Mouse (Mus musculus) hindbrain, postnatal 0 days (tissue): ENCODE measurements around the gene Adrb1. TPM values are rescaled to one million over a fixed set of nuclear protein-coding genes. Genes with fewer than 3 reads are reported as not detected.

Experiments
- ATAC-seq: fragments of 200-750 bp; cut with Nextera tagmentation; 2 replicates; pipeline ENCODE4 v1.8.0; 2017; ENCODE audit warnings: mild to moderate bottlenecking, moderate TSS enrichment, moderate library complexity
- DNase-seq: peaks from one replicate; pipeline ENCODE4 v3.0.0-alpha.2; 2015; ENCODE audit warnings: low spot score
- H3K27ac ChIP-seq: fragments of 300-500 bp; sonication (generic); 2 replicates; pipeline ENCODE4 v1.5.1; 2014; ENCODE audit warnings: mild to moderate bottlenecking
- H3K27me3 ChIP-seq: fragments of 300-500 bp; sonication (generic); 2 replicates; pipeline ENCODE4 v1.6.1; 2014; ENCODE audit warnings: low read length, mixed read lengths; ENCODE audit not compliant: insufficient read depth
- H3K36me3 ChIP-seq: fragments of 300-500 bp; sonication (generic); 2 replicates; pipeline ENCODE4 v1.6.1; 2014; ENCODE audit warnings: low read length, mixed read lengths; ENCODE audit not compliant: insufficient read depth
- H3K4me1 ChIP-seq: fragments of 300-500 bp; sonication (generic); 2 replicates; pipeline ENCODE4 v1.6.1; 2014; ENCODE audit warnings: antibody characterized with exemption, low read length, mixed read lengths; ENCODE audit not compliant: insufficient read depth
- H3K4me2 ChIP-seq: fragments of 300-500 bp; sonication (generic); 2 replicates; pipeline ENCODE4 v1.6.1; 2014; ENCODE audit warnings: low read depth, mild to moderate bottlenecking, low read length, moderate library complexity, mixed read lengths
- H3K4me3 ChIP-seq: fragments of 300-500 bp; sonication (generic); 2 replicates; pipeline ENCODE4 v1.5.1; 2014; ENCODE audit warnings: low read length
- H3K9ac ChIP-seq: fragments of 300-500 bp; sonication (generic); replicated peaks from 2 replicates; pipeline ENCODE4 v1.6.1; 2014; ENCODE audit warnings: mild to moderate bottlenecking, low read length, moderate library complexity, mixed read lengths
- H3K9me3 ChIP-seq: fragments of 300-500 bp; sonication (generic); 2 replicates; pipeline ENCODE4 v1.6.1; 2016; ENCODE audit warnings: low read length, mixed read lengths
- CTCF ChIP-seq: IDR thresholded peaks from 2 replicates; pipeline ENCODE4 v1.5.1; 2016; ENCODE audit warnings: antibody characterized with exemption, control low read depth, low read depth
- WGBS: fragments of 180-500 bp; shearing (Covaris S2); extraction: QIAGEN DNeasy Blood & Tissue Kit; methylation state at CpG from one replicate; pipeline ENCODE4 v1.1.7; 2014; 5-methylcytosine and 5-hydroxymethylcytosine counted together
- polyA plus RNA-seq: library from polyadenylated mRNA; unstranded; fragments of >200 nt; fragmentation: Nextera tagmentation; extraction: Ambion mirVana; gene quantifications from 2 replicates; pipeline ENCODE4 v1.2.1, GENCODE M21; 2015
- total RNA-seq: library from RNA; depleted of rRNA; stranded (reverse); fragments of >200 nt; gene quantifications from 2 replicates; pipeline ENCODE4 v1.2.3, GENCODE M21; 2014

Adrb1 gene
- total and polyA plus RNA-seq, 2 experiments from 2014 or later, result 1.7 to 7.0 TPM

- WGBS, result 82% methylated on average over 5 of the region's 5 CpGs
- TF ChIP-seq CTCF, result no peak
- Histone ChIP-seq H3K36me3 (no peaks in the 10 kb centered on the region), H3K27me3 (no peaks in the 10 kb centered on the region), H3K4me1 (no peaks in the 10 kb centered on the region), H3K27ac (no peak overlapping the region), H3K4me3 (no peak overlapping the region), H3K9ac (no peak overlapping the region), H3K9me3 (no peaks in the 10 kb centered on the region), H3K4me2 (no peak overlapping the region)
- ATAC-seq (no peak), DNase-seq (no peak)
These were observed 8.4 kb upstream of the Adrb1 start for GRCm38 (mm10) chr19:56713613-56714012.

- Histone ChIP-seq H3K9ac (no peak overlapping the region), H3K9me3 (no peaks in the 10 kb centered on the region), H3K4me1 (no peaks in the 10 kb centered on the region), H3K27me3 (no peaks in the 10 kb centered on the region), H3K4me2 (no peak overlapping the region), H3K36me3 (no peaks in the 10 kb centered on the region), H3K27ac (no peak overlapping the region), H3K4me3 (no peak overlapping the region)
- TF ChIP-seq CTCF, result no peak
- no peak for DNase-seq
- WGBS, result 53% methylated on average over 4 of the region's 4 CpGs
- ATAC-seq, result no peak
These were observed 7.3 kb upstream of the Adrb1 start for GRCm38 (mm10) chr19:56714661-56715170.

GRCm38 (mm10) chr19:56718046-56718445 lies 4.0 kb upstream of the Adrb1 start:
- TF ChIP-seq CTCF, result no peak
- no peak for DNase-seq

GRCm38 (mm10) chr19:56720882-56721281 lies 1.1 kb upstream of the Adrb1 start:
- WGBS, result 32% methylated on average over 13 of the region's 13 CpGs
- Histone ChIP-seq H3K9me3 (no peaks in the 10 kb centered on the region), H3K36me3 (no peaks in the 10 kb centered on the region), H3K4me1 (peaks cover 6% of the 10 kb centered on the region), H3K27me3 (peaks cover 7% of the 10 kb centered on the region), H3K27ac (no peak overlapping the region), H3K4me3 (peak overlapping the region; percentile 62), H3K9ac (peak overlapping the region; percentile 65), H3K4me2 (peak overlapping the region; percentile 89)
- no peak for TF ChIP-seq CTCF
- DNase-seq, result no peak
- no peak for ATAC-seq

More at GRCm38 (mm10) chr19:56718046-56718445, 4.0 kb upstream of the Adrb1 start:
- Histone ChIP-seq H3K27ac (no peak overlapping the region), H3K27me3 (no peaks in the 10 kb centered on the region), H3K36me3 (no peaks in the 10 kb centered on the region), H3K4me1 (peaks cover 4% of the 10 kb centered on the region; the same call in 1 of the 2 replicates), H3K9ac (no peak overlapping the region), H3K4me2 (no peak overlapping the region), H3K4me3 (no peak overlapping the region), H3K9me3 (no peaks in the 10 kb centered on the region)
- WGBS, result 75% methylated on average over 8 of the region's 8 CpGs
- ATAC-seq, result no peak

- Histone ChIP-seq H3K27me3 (peaks cover 7% of the 10 kb centered on the region), H3K9ac (peak overlapping the region; percentile 65), H3K27ac (peak overlapping the region; percentile 51), H3K4me3 (peak overlapping the region; percentile 62), H3K36me3 (no peaks in the 10 kb centered on the region), H3K4me1 (peaks cover 8% of the 10 kb centered on the region), H3K4me2 (peak overlapping the region; percentile 89), H3K9me3 (no peaks in the 10 kb centered on the region)
- no peak for TF ChIP-seq CTCF
- DNase-seq, result peak; percentile 38
- peak; percentile 38 for ATAC-seq
- WGBS, result under 1% methylated on average over 40 of the region's 48 CpGs
These were observed 300 bp downstream of the Adrb1 start for GRCm38 (mm10) chr19:56722291-56722707.

GRCm38 (mm10) chr19:56722711-56723330 lies 822 bp downstream of the Adrb1 start:
- peak overlapping the region; percentile 62 for H3K4me3 ChIP-seq

More at GRCm38 (mm10) chr19:56722711-56723330, 822 bp downstream of the Adrb1 start:
- no peak for TF ChIP-seq CTCF
- H3K4me1 ChIP-seq, result peaks cover 8% of the 10 kb centered on the region
- no peaks in the 10 kb centered on the region for H3K9me3 ChIP-seq
- H3K36me3 ChIP-seq, result no peaks in the 10 kb centered on the region
- DNase-seq, result peak; percentile 57
- 2% methylated on average over 69 of the region's 69 CpGs for WGBS
- H3K27ac ChIP-seq, result peak overlapping the region; percentile 51; the same call in 1 of the 2 replicates
- peak overlapping the region; percentile 89 for H3K4me2 ChIP-seq
- H3K27me3 ChIP-seq, result peaks cover 7% of the 10 kb centered on the region
- peak overlapping the region; percentile 65 for H3K9ac ChIP-seq
- peak; percentile 63 for ATAC-seq
